In genomic region chr4:106617056-106617455, GRCm38 (mm10) we compare ENCODE assay signal across 8 mouse cellular contexts. TPM values are rescaled to one million over a fixed set of nuclear protein-coding genes. Genes with fewer than 3 reads are reported as not detected.
DNase-seq lines count a peak whose midpoint lies in the region; ATAC-seq lines count a peak whose summit lies in the region.

TSS of gene Lexm (minus strand) at chr4:106617241.

- H3K27ac ChIP-seq in hindbrain, embryonic 15.5 days (replicated peaks) = no peak within 1 kb of the TSS
- no peak within 1 kb of the TSS for H3K27ac ChIP-seq in midbrain, embryonic 15.5 days

- peak; percentile 38; the same call in 1 of the 2 replicates for ATAC-seq in common myeloid progenitor, adult 5-6 weeks (replicated peaks; ENCODE audit: low read depth, poor library complexity, severe bottlenecking)
- no peak for ATAC-seq in hindbrain, embryonic 15.5 days (ENCODE audit: low FRiP score, low read depth)
- no peak for ATAC-seq in midbrain, embryonic 15.5 days (replicated peaks)

- H3K9me3 ChIP-seq in hindbrain, embryonic 15.5 days = no peaks in the 10 kb centered on the region
- no peaks in the 10 kb centered on the region for H3K9me3 ChIP-seq in midbrain, embryonic 15.5 days

- H3K4me3 ChIP-seq in hindbrain, embryonic 15.5 days = peak within 1 kb of the TSS; percentile 22
- H3K4me3 ChIP-seq in midbrain, embryonic 15.5 days = peak within 1 kb of the TSS; percentile 20

- H3K4me1 ChIP-seq in hindbrain, embryonic 15.5 days (replicated peaks) = peaks cover 14% of the 10 kb centered on the region
- peaks cover 15% of the 10 kb centered on the region for H3K4me1 ChIP-seq in midbrain, embryonic 15.5 days

- H3K4me2 ChIP-seq in hindbrain, embryonic 15.5 days = peak within 1 kb of the TSS; percentile 55
- H3K4me2 ChIP-seq in midbrain, embryonic 15.5 days = peak within 1 kb of the TSS; percentile 52

- peaks cover 12% of the 10 kb centered on the region for H3K27me3 ChIP-seq in hindbrain, embryonic 15.5 days
- H3K27me3 ChIP-seq in midbrain, embryonic 15.5 days (replicated peaks) = peaks cover 7% of the 10 kb centered on the region

- DNase-seq in kidney, postnatal 10 days = peak; percentile 37
- DNase-seq in kidney, adult 18-20 months = no peak
- DNase-seq in urinary bladder, adult 2 months (ENCODE audit: low spot score) = no peak
- no peak for DNase-seq in ovary, postnatal 10 days (ENCODE audit: low spot score)
- no peak for DNase-seq in gastrocnemius, adult 18-20 months (ENCODE audit: low spot score)

- no peaks in the 10 kb centered on the region for H3K36me3 ChIP-seq in hindbrain, embryonic 15.5 days
- H3K36me3 ChIP-seq in midbrain, embryonic 15.5 days (replicated peaks) = no peaks in the 10 kb centered on the region

- 2% methylated on average over 17 of the region's 19 CpGs for WGBS in hindbrain, embryonic 15.5 days
- WGBS in midbrain, embryonic 15.5 days = 1% methylated on average over 18 of the region's 19 CpGs

- H3K9ac ChIP-seq in hindbrain, embryonic 15.5 days = 0 out of 2 replicates have a peak within 1 kb of the TSS, but pooled peaks have one; percentile 18
- 0 out of 2 replicates have a peak within 1 kb of the TSS, but pooled peaks have one; percentile 6 for H3K9ac ChIP-seq in midbrain, embryonic 15.5 days

RNA-seq across cellular contexts. Expression of gene Lexm, which starts in this region (rescaled TPM):
- total RNA-seq in common myeloid progenitor, adult 5-6 weeks (2017) = not detected in 2 replicates
- not detected in 2 replicates for polyA plus RNA-seq in hindbrain, embryonic 15.5 days (2015; fragmentation: Nextera tagmentation; extraction: Ambion mirVana)
- not detected in 2 replicates for polyA plus RNA-seq in midbrain, embryonic 15.5 days (2015; fragmentation: Nextera tagmentation; extraction: Ambion mirVana)
- 0.23 and 0.37 TPM in 2 replicates for polyA plus RNA-seq in urinary bladder, adult 2 months (2012; rRNA removed)
- not detected for total RNA-seq in gastrocnemius, adult 18-20 months (2021)

Comparison
In these comparisons a context has a peak if more than half of its experiments do, and no peak if none do; other contexts are left out.
1. Peak in ATAC-seq in common myeloid progenitor, adult 5-6 weeks; RNA of the gene not detected or under 1 TPM.